Mouse (Mus musculus) retina, embryonic 14.5 days (tissue): ENCODE measurements at regions not wholly inside any gene's neighbourhood (a gene's known extent, or its start where the extent isn't known, plus 50 kb on each side); places are given as distances from the start of the nearest gene placed in this dataset.

Source experiments
- DNase-seq: peaks from one replicate; pipeline ENCODE4 v3.0.0-alpha.2; 2015; ENCODE audit warnings: low spot score

DNA sequence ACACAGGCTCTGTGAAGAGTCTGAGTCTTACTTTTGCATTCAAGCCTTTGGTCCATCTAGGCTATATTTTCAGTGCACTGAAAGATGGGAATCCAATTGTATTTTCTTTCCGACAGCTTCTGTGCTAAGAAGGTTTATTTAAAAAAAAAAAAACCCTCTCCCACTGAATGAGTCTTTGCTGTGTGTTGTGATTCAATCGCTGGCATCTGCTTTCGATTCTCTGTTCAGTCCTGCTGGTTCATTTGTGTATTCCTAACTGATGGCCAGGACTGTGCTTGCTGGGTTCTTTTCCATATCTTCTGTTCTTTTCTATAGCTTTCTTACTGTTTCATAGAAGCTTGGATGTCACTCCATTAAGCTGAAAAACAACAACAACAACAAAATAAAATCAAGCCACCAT lies 132.9 kb downstream of the Tex36 start:
- no peak for DNase-seq

DNA sequence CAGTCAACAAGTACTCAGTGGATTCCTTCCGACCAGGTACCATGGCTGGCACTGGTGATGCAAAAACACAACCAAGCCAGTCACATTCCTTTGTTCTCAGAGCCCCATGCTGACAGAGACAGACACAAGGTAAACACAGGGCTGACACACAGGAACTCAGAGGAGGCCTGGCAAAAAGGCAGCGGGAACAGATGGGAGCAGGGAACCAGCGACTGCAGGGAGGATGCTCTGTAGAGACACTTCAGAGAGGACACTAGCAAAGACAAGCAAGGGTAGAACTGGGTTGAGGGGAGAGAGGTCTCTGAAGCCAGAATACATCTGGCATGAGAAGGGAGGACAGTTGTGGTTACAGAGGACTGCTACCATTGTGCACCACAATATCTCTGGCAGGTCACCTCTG lies 133.6 kb downstream of the Tex36 start:
- DNase-seq = no peak

DNA sequence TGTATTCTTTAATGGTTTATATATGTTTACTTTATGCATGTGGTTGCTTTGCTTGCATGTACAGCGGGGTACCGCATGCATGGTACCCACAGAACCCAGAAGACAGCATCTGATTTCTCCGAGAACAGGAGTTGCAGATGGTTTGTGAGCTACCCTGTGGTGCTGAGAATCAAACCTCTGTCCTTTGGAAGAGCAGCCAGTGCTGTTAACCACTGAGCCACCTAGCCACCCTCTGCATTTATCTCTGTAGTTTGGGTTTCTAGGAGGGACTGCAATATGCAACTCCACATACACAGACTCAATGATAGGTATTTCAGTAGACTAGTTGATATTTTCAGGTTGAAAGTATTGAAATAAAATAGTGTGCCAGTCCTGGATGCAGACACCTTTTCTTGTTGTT lies 134.4 kb downstream of the Tex36 start:
- no peak for DNase-seq

DNA sequence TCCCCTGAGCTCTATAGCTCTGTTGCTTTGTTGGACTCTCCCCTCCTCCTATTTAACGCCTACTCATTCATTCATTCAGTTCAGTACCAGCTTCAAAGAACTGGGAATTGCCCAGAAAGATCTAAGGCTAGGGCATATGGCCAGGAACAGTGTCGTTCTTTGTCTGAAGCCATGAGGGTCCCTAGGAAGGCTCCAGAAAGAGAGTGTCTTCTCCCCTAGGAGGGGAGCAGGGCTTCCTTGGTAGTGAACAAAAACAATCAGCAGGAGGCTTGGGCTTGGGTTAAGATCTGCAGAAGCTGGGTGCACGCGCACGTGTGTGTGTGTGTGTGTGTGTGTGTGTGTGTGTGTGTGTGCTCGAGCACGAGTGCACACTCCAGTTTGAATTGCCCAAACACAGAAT lies 142.7 kb downstream of the Tex36 start:
- DNase-seq = no peak

DNA sequence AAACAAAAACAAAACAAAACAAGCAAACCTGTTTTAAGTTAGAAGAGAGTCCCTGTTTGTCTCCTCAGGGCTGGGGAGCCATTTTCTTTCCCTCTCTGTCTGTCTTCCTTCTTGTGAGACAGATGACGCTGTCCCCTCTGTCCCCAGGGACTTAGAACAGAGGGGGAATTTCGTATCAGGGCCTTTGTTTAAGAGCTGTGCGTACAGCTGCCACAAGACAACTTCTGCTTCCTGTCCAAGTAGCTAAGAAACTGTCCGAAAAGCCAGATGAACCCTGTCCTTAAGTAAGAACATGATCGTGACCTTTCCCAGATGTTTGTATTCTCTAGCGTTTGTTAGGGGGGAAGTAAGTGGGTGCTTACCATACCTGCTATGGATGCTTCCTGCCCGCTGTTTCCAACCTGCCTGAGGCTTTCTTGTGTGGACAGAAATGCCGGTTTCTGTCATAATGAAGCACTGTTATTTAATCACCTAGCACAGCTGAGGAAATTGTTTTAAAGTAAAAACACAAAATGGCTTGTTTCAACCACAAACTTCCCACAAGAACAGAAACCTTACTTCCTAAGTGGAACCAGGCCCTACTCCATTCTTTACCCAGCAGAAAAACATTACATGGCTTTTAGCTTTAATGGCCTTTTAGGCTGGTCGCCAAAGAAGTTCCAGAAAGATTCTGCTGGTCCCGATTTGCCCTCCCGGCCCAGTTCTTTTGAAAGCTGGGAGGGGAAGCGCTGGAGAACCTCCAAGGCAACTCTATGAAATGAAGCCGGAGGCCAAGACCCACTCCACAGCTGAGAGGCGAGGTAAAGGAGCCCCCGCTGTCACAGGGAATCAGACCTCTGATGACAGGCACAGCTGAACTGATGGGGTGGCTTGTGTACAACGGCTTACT lies 144.3 kb downstream of the Tex36 start:
- no peak for DNase-seq

DNA sequence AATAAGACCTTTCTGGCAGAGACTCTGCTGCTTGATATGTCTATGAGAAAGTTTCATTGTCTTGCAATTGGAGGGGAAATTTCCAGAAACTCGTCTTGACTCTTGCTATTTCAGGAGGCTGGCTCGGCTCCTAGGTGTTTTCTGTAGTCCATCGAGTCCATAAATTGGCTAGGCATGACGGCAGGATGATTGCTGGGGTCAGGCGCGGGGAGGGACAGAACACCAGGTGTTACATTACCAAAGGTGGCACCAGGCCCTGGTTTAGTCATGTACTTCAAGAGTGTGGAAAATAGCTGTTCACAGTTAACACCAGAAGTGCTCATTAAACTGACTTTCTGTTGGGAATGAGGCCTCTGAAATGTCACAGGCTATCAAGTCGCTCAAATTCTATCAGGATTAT lies 151.7 kb downstream of the Tex36 start:
- no peak for DNase-seq

DNA sequence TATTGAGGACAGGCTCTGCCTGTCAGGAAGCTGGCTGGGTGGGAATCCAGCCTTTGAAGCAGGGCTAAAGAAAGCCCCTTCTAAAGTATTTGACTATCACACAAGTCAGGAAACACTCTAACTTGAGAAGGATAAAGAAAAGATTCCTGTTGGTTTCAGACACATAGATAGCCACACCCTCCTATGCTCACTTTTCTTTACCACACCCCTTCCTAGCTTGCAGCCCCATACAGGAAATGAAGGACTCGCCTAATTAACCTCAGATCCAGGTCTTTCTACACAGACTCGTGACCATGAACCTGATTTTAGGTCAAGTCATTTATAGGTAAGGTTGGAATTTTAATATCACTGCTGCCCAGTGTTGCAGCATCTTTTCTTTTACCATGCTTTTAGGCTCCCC lies 154.9 kb downstream of the Tex36 start:
- no peak for DNase-seq

DNA sequence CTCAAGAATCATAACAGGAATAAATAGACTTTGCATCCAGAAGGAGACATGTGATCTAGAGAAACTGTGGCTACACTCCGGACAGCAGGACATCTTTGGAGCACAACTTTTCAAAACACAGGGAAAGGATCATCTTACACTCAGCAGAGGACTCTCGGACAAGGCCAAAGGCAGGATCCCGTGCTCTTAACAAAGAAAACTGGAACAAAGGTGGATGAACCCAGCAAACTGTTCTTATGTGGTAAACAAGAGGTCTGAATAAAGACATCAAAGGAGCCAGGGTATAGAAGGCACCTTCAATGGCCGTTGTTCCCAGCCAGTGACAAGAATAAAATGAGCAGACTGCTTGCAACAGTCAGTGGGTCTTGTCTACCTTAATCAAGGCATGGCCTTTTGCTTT lies 160.3 kb downstream of the Tex36 start:
- DNase-seq = no peak

DNA sequence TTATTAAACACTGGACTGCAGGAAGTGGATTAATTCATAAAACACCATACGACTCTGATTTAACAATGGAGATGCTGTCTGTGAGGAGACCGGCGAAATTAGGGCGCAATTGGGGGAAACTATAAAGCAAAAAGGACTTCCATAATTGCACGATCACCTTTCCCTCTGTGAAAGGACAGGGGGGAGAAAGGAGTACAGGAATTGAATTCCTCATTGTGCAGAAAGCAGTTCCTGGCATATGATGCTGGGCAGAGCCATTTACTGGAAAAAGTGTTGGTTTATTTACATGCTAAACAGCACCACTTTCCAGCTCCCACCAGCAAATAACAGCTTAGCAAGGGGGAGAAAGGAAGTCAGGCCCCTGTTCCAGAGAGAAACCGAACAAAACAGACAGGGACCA lies 160.8 kb downstream of the Tex36 start:
- no peak for DNase-seq

DNA sequence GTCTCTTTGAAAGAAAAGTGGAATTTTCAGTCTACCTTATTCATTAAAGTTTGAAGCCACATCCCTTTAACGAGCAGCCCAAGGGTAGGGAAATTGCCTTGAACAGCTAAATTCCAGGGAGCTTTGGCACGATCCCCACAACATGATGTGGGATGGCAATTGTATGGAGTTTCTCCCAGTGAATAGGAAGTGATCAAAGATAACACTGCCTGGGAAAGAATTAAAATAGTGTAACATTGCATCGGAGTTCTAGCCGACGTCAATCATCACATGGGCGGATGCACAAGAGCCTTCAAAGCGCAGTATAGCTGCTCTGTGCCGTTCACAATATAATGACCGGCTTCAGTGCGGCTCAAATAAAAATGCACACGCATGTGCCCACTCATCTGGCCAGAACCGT lies 161.2 kb downstream of the Tex36 start:
- no peak for DNase-seq

DNA sequence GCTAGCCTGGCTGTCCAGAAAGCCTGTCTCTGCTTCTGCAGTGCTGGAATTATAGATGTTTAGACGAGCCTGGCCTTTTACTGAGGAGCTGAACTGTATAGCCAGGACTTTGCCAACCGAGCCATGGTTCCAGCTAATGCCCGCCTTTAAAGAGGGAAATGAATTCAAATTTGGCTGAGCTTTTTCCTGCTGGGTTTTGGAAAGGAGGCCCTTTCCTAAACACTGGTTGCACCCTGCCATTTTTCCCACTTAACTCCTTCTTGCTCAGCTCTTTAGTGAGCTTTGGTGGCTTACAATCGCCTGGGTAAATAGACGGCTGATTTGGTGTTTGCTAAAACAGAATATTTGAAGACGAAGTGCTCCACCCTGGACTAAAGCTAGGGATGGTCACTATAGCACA lies 161.9 kb downstream of the Tex36 start:
- DNase-seq = no peak

DNA sequence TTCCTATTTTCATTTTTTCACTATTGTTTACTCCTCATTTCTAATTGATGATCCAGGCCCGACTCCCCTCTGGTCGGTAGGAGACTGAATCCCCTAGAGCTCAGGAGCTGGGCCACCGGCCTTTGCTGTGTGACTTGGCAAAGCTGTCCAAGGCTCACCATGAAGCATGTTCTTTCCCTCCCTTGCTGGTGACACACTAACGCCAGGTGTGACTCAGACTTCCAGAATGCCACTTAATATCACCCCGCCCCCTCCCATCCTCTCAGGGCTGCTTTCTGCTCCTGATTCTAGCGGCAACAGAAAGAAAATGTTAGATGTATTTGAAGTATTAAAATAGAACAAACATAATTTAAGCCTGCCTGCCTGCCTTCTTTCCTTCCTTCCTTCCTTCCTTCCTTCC lies 163.3 kb downstream of the Tex36 start:
- no peak for DNase-seq

DNA sequence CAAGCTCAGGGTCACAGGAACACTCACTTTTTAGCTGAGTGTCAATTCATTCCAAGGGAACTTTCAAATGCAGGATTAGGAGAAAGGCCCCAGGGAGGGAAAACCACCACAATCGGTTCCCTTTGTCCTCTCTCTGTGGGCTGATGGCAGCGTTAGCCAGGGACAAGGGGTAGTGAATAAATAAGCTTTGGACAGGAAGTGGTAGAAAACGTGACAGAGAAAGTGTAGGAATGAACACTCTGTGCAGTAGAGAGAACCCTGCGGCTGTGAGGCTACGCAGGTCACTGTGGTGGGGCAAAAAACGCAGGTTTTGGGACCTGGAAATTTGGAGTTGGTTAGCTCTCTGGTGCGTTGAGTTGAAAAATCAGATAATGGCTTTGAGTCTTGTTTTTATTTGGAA lies 164.1 kb downstream of the Tex36 start:
- no peak for DNase-seq

DNA sequence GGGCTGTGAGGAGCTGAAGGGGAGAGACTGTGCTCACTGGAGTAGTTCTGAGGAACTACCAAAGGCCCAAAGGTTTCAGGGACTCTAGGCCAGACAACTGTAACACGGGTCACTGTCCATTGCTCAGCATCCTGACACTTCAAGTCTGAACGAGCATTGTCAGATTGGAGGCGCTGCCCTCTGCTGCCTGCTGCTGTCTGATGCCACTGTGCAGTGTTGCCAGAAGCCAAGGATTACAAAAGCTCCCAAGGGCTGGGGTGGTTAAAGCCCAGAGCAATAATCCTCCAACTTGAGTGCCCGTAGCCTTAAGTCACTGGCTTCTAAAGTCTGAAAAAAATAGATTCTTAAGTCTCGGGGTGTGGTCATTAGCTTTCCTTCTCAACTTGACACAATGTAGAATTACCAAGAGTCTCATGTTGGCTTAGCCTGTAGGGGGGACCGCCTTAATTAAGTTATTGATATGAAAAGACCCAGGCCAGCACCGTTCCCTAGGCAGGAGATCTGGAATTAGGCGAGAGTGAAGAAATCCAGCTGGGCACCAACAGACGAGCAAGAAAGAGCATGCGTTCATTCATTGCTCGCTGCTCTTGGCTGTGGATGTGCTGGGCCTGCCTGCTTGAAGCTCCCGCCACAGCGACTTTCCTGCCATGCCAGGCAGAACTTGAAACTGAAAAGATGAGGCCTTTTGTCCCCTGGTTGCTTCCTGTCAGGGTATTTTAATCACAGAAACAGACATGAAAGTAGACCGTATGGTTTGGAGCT lies 166.2 kb downstream of the Tex36 start:
- DNase-seq = peak; percentile 53

DNA sequence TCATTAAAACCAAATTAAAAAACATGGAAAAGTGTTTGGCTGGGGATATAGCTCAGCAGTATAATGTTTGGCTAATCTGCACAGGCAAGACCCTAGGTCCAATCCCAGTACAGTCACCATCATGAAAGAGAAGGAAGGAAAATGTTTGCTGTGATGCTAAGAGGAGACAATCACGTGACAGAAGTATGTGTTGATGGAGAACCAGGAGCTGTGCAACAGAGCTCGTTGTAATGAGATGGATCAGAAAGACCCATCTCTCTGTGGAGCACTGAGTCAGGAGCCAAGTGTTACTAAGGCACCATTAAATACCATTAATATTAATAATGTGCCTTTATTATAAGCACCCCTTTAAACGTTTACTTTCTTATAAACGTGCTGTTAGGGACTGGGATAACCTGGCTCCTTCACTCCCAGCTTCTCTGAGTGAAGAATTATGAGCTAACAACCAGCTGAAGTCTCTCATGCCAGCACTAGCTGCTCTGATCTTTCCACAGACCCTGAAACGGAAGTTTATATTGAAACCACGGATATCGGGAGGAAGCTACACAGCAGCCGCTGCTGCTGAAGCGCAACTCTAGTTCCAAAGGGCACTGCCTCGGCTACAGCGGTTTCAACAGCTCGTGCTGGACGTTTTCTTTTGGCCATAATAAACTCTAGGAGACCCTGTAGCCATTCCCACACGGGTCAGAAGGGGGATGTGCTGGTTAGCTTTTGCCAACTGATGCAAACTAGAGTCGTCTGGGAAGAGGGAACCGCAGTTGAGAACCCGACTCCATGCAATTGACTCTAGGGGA lies 167.7 kb downstream of the Tex36 start:
- DNase-seq = no peak

DNA sequence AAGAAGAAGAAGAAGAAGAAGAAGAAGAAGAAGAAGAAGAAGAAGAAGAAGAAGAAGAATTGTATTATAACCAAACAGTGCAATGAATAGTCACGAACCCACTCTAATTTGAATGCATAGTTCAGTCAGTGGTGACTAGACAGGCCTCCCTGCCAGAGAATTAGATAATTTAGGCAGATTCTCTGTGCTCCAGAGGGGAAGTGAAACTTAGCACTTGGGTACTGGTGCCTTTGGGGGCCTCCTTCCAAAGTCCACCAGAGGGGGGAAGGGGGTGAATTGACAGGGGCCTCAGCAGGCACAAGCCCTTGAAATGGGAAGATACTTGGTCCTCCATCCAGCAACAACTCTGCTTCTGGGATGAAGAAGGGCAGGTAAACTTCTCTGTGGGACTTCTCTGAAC lies 169.6 kb downstream of the Tex36 start:
- no peak for DNase-seq

DNA sequence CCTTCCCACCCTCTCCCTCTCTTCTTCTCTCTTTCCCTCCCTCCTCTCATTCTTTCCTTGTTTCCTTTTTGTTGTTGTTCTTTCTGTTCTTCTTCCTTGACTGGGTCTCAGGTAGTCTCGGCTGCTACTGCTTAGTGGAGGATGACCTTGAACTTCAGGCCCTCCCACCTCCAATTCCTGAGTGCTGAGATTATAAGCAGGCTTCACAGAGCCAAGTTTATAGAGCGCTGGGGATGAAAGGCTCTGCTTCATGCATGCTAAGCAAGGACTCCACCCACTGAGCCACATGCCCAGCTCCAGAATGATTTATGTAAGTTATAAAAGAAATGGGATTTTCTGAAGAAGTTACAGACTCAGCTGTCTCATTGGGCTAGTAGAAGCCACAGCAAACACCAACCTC lies 199.9 kb downstream of the Tex36 start:
- DNase-seq = no peak

DNA sequence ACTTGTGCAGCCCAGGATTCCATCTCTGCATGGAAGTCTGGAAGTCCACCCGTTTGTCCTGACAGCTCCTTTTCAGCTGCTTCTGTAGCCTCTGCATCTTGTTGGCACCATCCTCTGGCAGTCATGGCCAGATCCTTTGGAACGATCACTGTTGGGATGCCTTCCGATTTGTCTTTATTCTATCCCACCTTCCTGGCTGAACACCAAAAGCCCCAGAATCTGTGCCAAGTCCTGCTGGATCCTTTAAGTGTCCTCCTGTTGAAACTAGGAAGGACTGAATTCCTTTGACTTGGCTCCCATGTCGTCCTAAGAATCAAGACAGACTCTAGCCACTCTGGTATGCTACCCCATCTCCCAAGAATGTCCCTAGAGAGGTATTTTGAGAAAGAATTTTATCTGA lies 201.3 kb downstream of the Tex36 start:
- DNase-seq = no peak

DNA sequence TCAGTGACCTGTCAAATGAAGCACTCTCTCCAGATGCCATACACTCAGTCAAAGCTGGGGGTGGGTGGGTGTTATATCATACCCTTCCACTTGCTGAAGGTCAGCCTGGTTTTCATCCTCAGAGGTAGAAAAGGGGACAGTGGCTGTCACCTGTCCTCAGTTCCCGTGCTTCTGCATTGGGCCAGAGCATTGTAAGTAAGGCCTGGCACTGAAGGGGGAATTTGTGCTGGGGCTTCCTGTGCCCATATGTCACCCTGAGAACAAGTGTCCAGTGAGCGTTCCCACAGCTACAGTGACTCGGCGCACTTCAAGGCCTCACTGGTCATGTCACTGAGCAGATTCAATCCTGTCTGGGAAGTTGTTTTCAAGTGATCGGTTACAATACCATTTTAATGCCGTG lies 213.2 kb downstream of the Tex36 start:
- DNase-seq = no peak

DNA sequence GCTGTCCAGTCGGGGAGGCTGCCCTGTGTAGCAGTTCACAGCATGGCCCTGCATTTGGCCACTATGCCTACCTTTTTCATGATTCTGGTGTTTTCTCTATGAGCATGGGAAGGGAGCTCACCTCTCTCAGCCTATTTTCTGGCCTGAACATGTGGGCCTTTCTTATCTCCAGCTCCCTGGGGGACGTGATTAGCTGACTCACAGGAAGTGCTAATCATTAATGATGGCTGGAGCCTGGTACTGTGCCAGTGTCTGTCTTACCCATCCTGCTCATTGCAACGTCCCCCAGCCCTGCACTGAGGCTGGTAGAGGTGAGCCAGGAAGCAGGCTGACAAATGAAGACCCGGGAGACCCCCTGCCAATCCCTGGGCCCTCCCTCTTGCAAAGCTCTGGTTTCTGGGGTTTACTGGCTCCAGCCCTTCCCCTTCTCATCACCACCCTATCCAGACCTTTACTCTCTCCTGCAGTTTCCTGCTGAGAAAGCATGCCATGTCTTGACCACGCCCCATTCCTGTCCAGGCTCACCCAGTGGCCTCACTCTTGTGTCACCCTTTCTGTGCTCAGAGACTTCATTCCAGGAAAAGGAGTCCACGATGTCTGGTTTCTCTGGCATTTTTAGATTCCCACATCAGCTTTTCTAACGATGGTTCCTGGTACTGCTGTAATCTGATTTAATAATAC lies 219.8 kb downstream of the Tex36 start:
- no peak for DNase-seq

DNA sequence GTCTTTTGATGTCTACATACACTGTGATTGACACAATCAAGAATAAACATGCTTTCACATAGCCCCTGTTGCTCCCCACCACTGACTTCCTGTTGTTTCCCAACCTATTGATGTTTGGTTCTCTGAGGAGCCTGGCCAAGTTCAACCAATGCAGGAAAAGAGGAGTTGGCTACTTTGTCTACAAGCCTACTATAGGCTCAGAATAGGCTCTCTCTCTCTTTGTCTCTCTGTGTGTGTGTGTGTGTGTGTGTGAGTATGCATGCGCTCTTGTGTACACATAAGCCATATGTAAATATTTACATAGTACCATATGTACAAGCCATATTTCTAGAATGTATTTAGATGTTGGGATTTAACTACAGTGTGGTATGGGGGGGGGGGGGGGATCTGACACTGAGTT lies 222.6 kb downstream of the Tex36 start:
- no peak for DNase-seq

DNA sequence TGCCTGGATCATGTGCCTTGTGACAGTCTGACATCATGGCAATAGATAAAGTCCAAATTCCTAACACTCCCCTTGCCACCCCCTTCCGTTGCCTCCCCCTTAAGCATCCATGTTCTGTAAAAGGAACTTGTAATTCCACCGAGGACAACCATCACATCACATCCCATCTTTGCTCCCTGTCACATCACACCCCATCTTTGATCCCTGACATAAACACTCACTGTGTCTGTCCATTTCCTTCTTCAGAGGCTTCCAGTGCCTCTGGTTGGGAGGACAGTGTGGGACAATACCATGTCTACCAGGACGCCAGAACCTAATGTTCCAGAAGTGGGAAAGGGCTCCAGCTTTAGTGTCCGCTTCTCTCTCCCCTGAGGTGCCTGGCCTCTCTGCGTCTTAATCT lies 223.6 kb downstream of the Tex36 start:
- no peak for DNase-seq
